Mouse (Mus musculus) myocyte (in vitro differentiated cells): ENCODE data around the gene Ints14. TPM values are rescaled to one million over a fixed set of nuclear protein-coding genes. Genes with fewer than 3 reads are reported as not detected.
A peak's percentile ranks its signal among the peaks of the same experiment; 100 is the strongest.

Experiments used
- H3K27me3 ChIP-seq: one replicate; pipeline ENCODE4 v1.6.1; 2011; ENCODE audit not compliant: control insufficient read depth, insufficient read depth, insufficient read length
- H3K36me3 ChIP-seq: one replicate; pipeline ENCODE4 v1.6.1; 2011; ENCODE audit not compliant: control insufficient read depth, insufficient read depth
- H3K4me2 ChIP-seq: one replicate; pipeline ENCODE4 v1.6.1; 2011; ENCODE audit warnings: low read depth, control low read depth
- H3K4me3 ChIP-seq: one replicate; pipeline ENCODE4 v1.5.1; 2011; ENCODE audit warnings: mild to moderate bottlenecking, control low read depth, moderate library complexity
- H3K79me2 ChIP-seq: one replicate; pipeline ENCODE4 v1.6.1; 2011; ENCODE audit not compliant: control insufficient read depth, insufficient read depth
- H3ac ChIP-seq: one replicate; pipeline ENCODE4 v1.6.1; 2011; ENCODE audit not compliant: control insufficient read depth, insufficient read length
- CEBPB ChIP-seq: IDR thresholded peaks from 2 replicates; pipeline ENCODE4 v1.6.1; 2011; ENCODE audit warnings: mild to moderate bottlenecking, moderate library complexity; ENCODE audit not compliant: poor library complexity, insufficient read depth, severe bottlenecking
- E2F4 ChIP-seq: IDR thresholded peaks from one replicate; pipeline ENCODE4 v1.6.1; 2011; ENCODE audit warnings: mild to moderate bottlenecking, control low read depth, moderate library complexity; ENCODE audit not compliant: insufficient read depth
- MAX ChIP-seq: IDR thresholded peaks from one replicate; pipeline ENCODE4 v1.6.1; 2011; ENCODE audit warnings: low read depth, mild to moderate bottlenecking, control low read depth
- MYOD1 ChIP-seq, 3 experiments: IDR thresholded peaks; one replicate each; pipeline ENCODE4 v1.6.1; 2011; ENCODE audit warnings: control low read depth in 2 of 3, low read depth in 2 of 3, mild to moderate bottlenecking in 2 of 3, moderate library complexity in 1 of 3; ENCODE audit not compliant: insufficient read length in 2 of 3, control insufficient read depth in 1 of 3
- MYOG ChIP-seq, 3 experiments: IDR thresholded peaks; one replicate each; pipeline ENCODE4 v1.6.1; 2011; ENCODE audit warnings: control low read depth in 2 of 3, low read depth in 2 of 3, mild to moderate bottlenecking in 2 of 3; ENCODE audit not compliant: insufficient read length in 2 of 3, control insufficient read depth in 1 of 3, insufficient read depth in 1 of 3
- POLR2A ChIP-seq: IDR thresholded peaks from one replicate; pipeline ENCODE4 v1.6.1; 2011; ENCODE audit warnings: low read depth, mild to moderate bottlenecking, control low read depth, moderate library complexity; ENCODE audit not compliant: insufficient read length
- POLR2AphosphoS2 ChIP-seq: IDR thresholded peaks from one replicate; pipeline ENCODE4 v1.6.1; 2011; ENCODE audit warnings: low read depth, control low read depth; ENCODE audit not compliant: insufficient read length
- REST ChIP-seq: IDR thresholded peaks from one replicate; pipeline ENCODE4 v1.6.1; 2011; ENCODE audit warnings: mild to moderate bottlenecking, control low read depth, moderate library complexity; ENCODE audit not compliant: insufficient read depth, insufficient read length
- SRF ChIP-seq: IDR thresholded peaks from one replicate; pipeline ENCODE4 v1.6.1; 2011; ENCODE audit warnings: low read depth; ENCODE audit not compliant: control insufficient read depth, insufficient read length
- TCF12 ChIP-seq: IDR thresholded peaks from one replicate; pipeline ENCODE4 v1.6.1; 2011; ENCODE audit warnings: mild to moderate bottlenecking, control low read depth; ENCODE audit not compliant: poor library complexity, insufficient read depth, severe bottlenecking
- TCF3 ChIP-seq: IDR thresholded peaks from one replicate; pipeline ENCODE4 v1.6.1; 2011; ENCODE audit warnings: low read depth, control low read depth; ENCODE audit not compliant: insufficient read length
- USF1 ChIP-seq: IDR thresholded peaks from one replicate; pipeline ENCODE4 v1.6.1; 2011; ENCODE audit warnings: low read depth, mild to moderate bottlenecking, control low read depth, moderate library complexity
- polyA plus RNA-seq: library from polyadenylated mRNA; unstranded; fragments of >200 nt; fragmentation: generic; extraction: Trizol; gene quantifications from one replicate; pipeline ENCODE4 v1.2.1, GENCODE M21; 2012; ENCODE audit warnings: missing spikeins

Ints14 gene
- polyA plus RNA-seq, 1 experiment, result 19.4 TPM

- H3K4me2 ChIP-seq, result no peak overlapping the region
- H3K27me3 ChIP-seq, result peaks cover 27% of the 10 kb centered on the region
- no peaks in the 10 kb centered on the region for H3K36me3 ChIP-seq
- TF ChIP-seq TCF12 (no peak), CEBPB (no peak), REST (no peak), MAX (no peak), SRF (no peak), POLR2AphosphoS2 (no peak), MYOD1 (IDR thresholded peaks at IDR 0.05; ENCODE audit: control insufficient read depth in 1 of 3, insufficient read length in 2 of 3, low read depth in 2 of 3) (no peak), POLR2A (no peak), MYOG (IDR thresholded peaks at IDR 0.05; ENCODE audit: control insufficient read depth in 1 of 3, insufficient read depth in 1 of 3, insufficient read length in 2 of 3, low read depth in 2 of 3) (no peak), E2F4 (no peak), USF1 (no peak)
- H3K4me3 ChIP-seq, result no peak overlapping the region
- no peak overlapping the region for H3ac ChIP-seq
- peaks cover 11% of the 10 kb centered on the region for H3K79me2 ChIP-seq
Observed at GRCm38 (mm10) chr9:64957276-64957675, 3.4 kb upstream of the Ints14 start.

- Histone ChIP-seq H3K4me2 (peak overlapping the region; percentile 80), H3K36me3 (peaks cover 7% of the 10 kb centered on the region), H3K4me3 (peak overlapping the region; percentile 60), H3ac (peak overlapping the region; percentile 69), H3K79me2 (peaks cover 13% of the 10 kb centered on the region), H3K27me3 (no peaks in the 10 kb centered on the region)
- no peak for TF ChIP-seq SRF
- no peak for TF ChIP-seq MYOG (IDR thresholded peaks at IDR 0.05; ENCODE audit: control insufficient read depth in 1 of 3, insufficient read depth in 1 of 3, insufficient read length in 2 of 3, low read depth in 2 of 3)
- TF ChIP-seq TCF3, result no peak
- TF ChIP-seq E2F4, result no peak
- no peak for TF ChIP-seq MYOD1 (IDR thresholded peaks at IDR 0.05; ENCODE audit: control insufficient read depth in 1 of 3, insufficient read length in 2 of 3, low read depth in 2 of 3)
- TF ChIP-seq POLR2A, result no peak
- TF ChIP-seq POLR2AphosphoS2, result no peak
- TF ChIP-seq USF1, result no peak
- no peak for TF ChIP-seq CEBPB
- TF ChIP-seq REST, result no peak
- TF ChIP-seq TCF12, result no peak
- no peak for TF ChIP-seq MAX
Observed at GRCm38 (mm10) chr9:64960978-64961320, 244 bp downstream of the Ints14 start.

- Histone ChIP-seq H3K27me3 (no peaks in the 10 kb centered on the region), H3K36me3 (peaks cover 62% of the 10 kb centered on the region), H3ac (no peak overlapping the region), H3K4me2 (no peak overlapping the region), H3K79me2 (no peaks in the 10 kb centered on the region), H3K4me3 (no peak overlapping the region)
- TF ChIP-seq CEBPB, result no peak
- TF ChIP-seq USF1, result no peak
- TF ChIP-seq MYOG (IDR thresholded peaks at IDR 0.05; ENCODE audit: control insufficient read depth in 1 of 3, insufficient read depth in 1 of 3, insufficient read length in 2 of 3, low read depth in 2 of 3), result peak in 1 of 3 experiments; percentile 38
- no peak for TF ChIP-seq E2F4
- TF ChIP-seq MYOD1 (IDR thresholded peaks at IDR 0.05; ENCODE audit: control insufficient read depth in 1 of 3, insufficient read length in 2 of 3, low read depth in 2 of 3), result peak in 2 of 3 experiments; percentile 9 to 36
Observed at GRCm38 (mm10) chr9:64980548-64980947, 19.8 kb downstream of the Ints14 start.

GRCm38 (mm10) chr9:64981904-64982303 is 21.2 kb downstream of the Ints14 start:
- Histone ChIP-seq H3K36me3 (peaks cover 55% of the 10 kb centered on the region), H3ac (no peak overlapping the region), H3K4me2 (no peak overlapping the region), H3K4me3 (no peak overlapping the region), H3K79me2 (no peaks in the 10 kb centered on the region), H3K27me3 (no peaks in the 10 kb centered on the region)
- TF ChIP-seq CEBPB (no peak), USF1 (no peak), POLR2AphosphoS2 (no peak), TCF12 (no peak), SRF (no peak), E2F4 (no peak), MAX (no peak), POLR2A (no peak), MYOG (IDR thresholded peaks at IDR 0.05; ENCODE audit: control insufficient read depth in 1 of 3, insufficient read depth in 1 of 3, insufficient read length in 2 of 3, low read depth in 2 of 3) (no peak), REST (no peak), MYOD1 (IDR thresholded peaks at IDR 0.05; ENCODE audit: control insufficient read depth in 1 of 3, insufficient read length in 2 of 3, low read depth in 2 of 3) (no peak), TCF3 (no peak)

GRCm38 (mm10) chr9:64985037-64985794 is 24.5 kb downstream of the Ints14 start:
- no peak overlapping the region for H3K4me3 ChIP-seq
- H3ac ChIP-seq, result no peak overlapping the region
- H3K36me3 ChIP-seq, result peaks cover 42% of the 10 kb centered on the region
- no peaks in the 10 kb centered on the region for H3K79me2 ChIP-seq
- no peaks in the 10 kb centered on the region for H3K27me3 ChIP-seq
- TF ChIP-seq POLR2A, result no peak
- no peak for TF ChIP-seq TCF12
- TF ChIP-seq TCF3, result no peak
- TF ChIP-seq E2F4, result no peak
- TF ChIP-seq POLR2AphosphoS2, result no peak
- no peak for TF ChIP-seq CEBPB
- TF ChIP-seq MAX, result no peak
- no peak for TF ChIP-seq MYOD1 (IDR thresholded peaks at IDR 0.05; ENCODE audit: control insufficient read depth in 1 of 3, insufficient read length in 2 of 3, low read depth in 2 of 3)
- no peak for TF ChIP-seq SRF
- no peak for TF ChIP-seq REST
- no peak for TF ChIP-seq USF1
- no peak for TF ChIP-seq MYOG (IDR thresholded peaks at IDR 0.05; ENCODE audit: control insufficient read depth in 1 of 3, insufficient read depth in 1 of 3, insufficient read length in 2 of 3, low read depth in 2 of 3)
- H3K4me2 ChIP-seq, result no peak overlapping the region
